15 mouse cellular contexts compared by ENCODE assay signal in genomic region chr4:40825981-40826380, GRCm38 (mm10).
"Had no signal": no experiment of that assay in that cellular context is flagged by ENCODE, and none has a peak within 500 bp of the region (broad histone marks: within the 10 kb centered on the region; RNA-seq: fewer than 3 reads in every experiment).

No protein-coding gene starts in this region.

- DNase-seq: heart, postnatal 10 days; heart, postnatal 14 days; heart, postnatal 4 days; kidney, adult 11 months; kidney, adult 18-20 months; kidney, adult 2 months; kidney, adult 8-10 months; kidney, adult 9 months; kidney, postnatal 10 days; kidney, postnatal 14 days; kidney, postnatal 25 days; kidney, postnatal 36 days; kidney, postnatal 4 days; layer of hippocampus, adult 9-11 months; layer of hippocampus, postnatal 36 days had no signal
